Mouse (Mus musculus) kidney, postnatal 36 days (tissue): Measurements from ENCODE around the gene Mfap1b.
"Not testable (repeated sequence)": the region's sequence is repeated elsewhere in the genome, so short reads cannot be mapped to it uniquely, and the experiment has no call there.

Source experiments
- DNase-seq, 2 experiments: peaks; one replicate each; pipeline ENCODE4 v3.0.0; 2021 to 2022; ENCODE audit warnings: mixed read lengths in 2 of 2

Mfap1b gene

GRCm38 (mm10) chr2:121468982-121469381, 4.9 kb downstream of the Mfap1b start:
- not testable (repeated sequence) for DNase-seq

GRCm38 (mm10) chr2:121460071-121460470, 13.8 kb downstream of the Mfap1b start:
- DNase-seq = no peak

- peak; percentile 88 to 92 for DNase-seq
These were observed 16.9 kb downstream of the Mfap1b start, which contains the start of gene Serinc4 for GRCm38 (mm10) chr2:121456692-121457642. Gene Serinc4, minus strand, starts transcription at chr2:121456781.

GRCm38 (mm10) chr2:121455534-121455933, 18.3 kb downstream of the Mfap1b start:
- DNase-seq = no peak

GRCm38 (mm10) chr2:121453917-121454316, 19.9 kb downstream of the Mfap1b start:
- DNase-seq = no peak

GRCm38 (mm10) chr2:121452990-121453389, 20.9 kb downstream of the Mfap1b start, which contains the start of gene Hypk:
Gene Hypk, plus strand, starts transcription at chr2:121453290.
- no peak for DNase-seq

- no peak for DNase-seq
These were observed 21.5 kb downstream of the Mfap1b start for GRCm38 (mm10) chr2:121452361-121452760.

- peak in 1 of 2 experiments; percentile 43 for DNase-seq
These were observed 23.8 kb downstream of the Mfap1b start for GRCm38 (mm10) chr2:121450093-121450492.

GRCm38 (mm10) chr2:121449545-121450011, 24.3 kb downstream of the Mfap1b start:
- DNase-seq = no peak

- peak; percentile 100 for DNase-seq
These were observed 24.9 kb downstream of the Mfap1b start, which contains the start of gene Serf2 for GRCm38 (mm10) chr2:121448739-121449535. Gene Serf2, plus strand, starts transcription at chr2:121449195.

- peak; percentile 61 to 77 for DNase-seq
These were observed 25.7 kb downstream of the Mfap1b start for GRCm38 (mm10) chr2:121448136-121448535.

- DNase-seq = no peak
These were observed 26.9 kb downstream of the Mfap1b start for GRCm38 (mm10) chr2:121447006-121447405.

- no peak for DNase-seq
These were observed 27.4 kb downstream of the Mfap1b start for GRCm38 (mm10) chr2:121446506-121446905.

GRCm38 (mm10) chr2:121445117-121445516, 28.8 kb downstream of the Mfap1b start:
- DNase-seq = no peak

GRCm38 (mm10) chr2:121444178-121444577, 29.7 kb downstream of the Mfap1b start, which contains the start of gene Ell3:
Gene Ell3, minus strand, starts transcription at chr2:121444278.
- DNase-seq = no peak

- no peak for DNase-seq
These were observed 30.9 kb downstream of the Mfap1b start for GRCm38 (mm10) chr2:121443068-121443349.

- DNase-seq = peak; percentile 92 to 96
These were observed 31.4 kb downstream of the Mfap1b start for GRCm38 (mm10) chr2:121442259-121443067.

GRCm38 (mm10) chr2:121441800-121442199, 32.1 kb downstream of the Mfap1b start:
- DNase-seq = no peak

GRCm38 (mm10) chr2:121440834-121441605, 32.8 kb downstream of the Mfap1b start:
- DNase-seq = no peak

- DNase-seq = peak; percentile 79 to 82
These were observed 34.1 kb downstream of the Mfap1b start for GRCm38 (mm10) chr2:121439746-121440145.

GRCm38 (mm10) chr2:121434854-121435253, 39.0 kb downstream of the Mfap1b start:
- no peak for DNase-seq
